Mouse (Mus musculus) spleen, adult 2 months (tissue): Measurements from ENCODE around the gene Dnajc15. TPM values are rescaled to one million over a fixed set of nuclear protein-coding genes. Genes with fewer than 3 reads are reported as not detected.

ENCODE experiments used
- DNase-seq, 2 experiments: peaks; one replicate each; pipeline versions ENCODE4 v3.0.0 to v3.0.0-alpha.2; 2012 to 2021; ENCODE audit warnings: low spot score in 2 of 2, low read depth in 1 of 2
- H3K27ac ChIP-seq: fragments of 200-500 bp; 2 replicates; pipeline ENCODE4 v1.5.1; 2012; ENCODE audit warnings: low read length, inconsistent platforms; ENCODE audit not compliant: insufficient read depth
- H3K27me3 ChIP-seq: fragments of 200-500 bp; 2 replicates; pipeline ENCODE4 v1.6.1; 2012; ENCODE audit warnings: mild to moderate bottlenecking, moderate library complexity, low read length, inconsistent platforms; ENCODE audit not compliant: control insufficient read depth, insufficient read depth
- H3K36me3 ChIP-seq: fragments of 200-500 bp; 2 replicates; pipeline ENCODE4 v1.6.1; 2012; ENCODE audit warnings: mild to moderate bottlenecking, low read length, inconsistent platforms; ENCODE audit not compliant: control insufficient read depth, insufficient read depth
- H3K4me1 ChIP-seq: fragments of 200-500 bp; 2 replicates; pipeline ENCODE4 v1.6.1; 2011; ENCODE audit warnings: inconsistent platforms; ENCODE audit not compliant: control insufficient read depth, insufficient read depth, insufficient read length
- H3K4me3 ChIP-seq: fragments of 200-500 bp; 2 replicates; pipeline ENCODE4 v1.5.1; 2011; ENCODE audit warnings: mild to moderate bottlenecking, inconsistent platforms; ENCODE audit not compliant: insufficient read depth, insufficient read length; ENCODE audit errors: extremely low read depth
- CTCF ChIP-seq: fragments of 200-500 bp; IDR thresholded peaks from 2 replicates; pipeline ENCODE4 v1.5.1; 2011; ENCODE audit warnings: mild to moderate bottlenecking, inconsistent platforms; ENCODE audit not compliant: insufficient read depth, insufficient read length, insufficient replicate concordance; ENCODE audit errors: extremely low read depth
- POLR2A ChIP-seq: fragments of 200-500 bp; IDR thresholded peaks from 2 replicates; pipeline ENCODE4 v1.6.1; 2011; ENCODE audit warnings: low read depth, low read length, inconsistent platforms
- WGBS: fragments of 180-500 bp; shearing (Covaris S2); methylation state at CpG from one replicate; pipeline ENCODE4 v1.1.7; 2018; 5-methylcytosine and 5-hydroxymethylcytosine counted together
- polyA plus RNA-seq: library from polyadenylated mRNA; depleted of rRNA; stranded (reverse); fragments of >200 nt; gene quantifications from 2 replicates; pipeline ENCODE4 v1.2.3, GENCODE M21; 2012

The Dnajc15 gene
- polyA plus RNA-seq, 1 experiment = 4.0 TPM

- 6% methylated on average over 15 of the region's 15 CpGs for WGBS
- Histone ChIP-seq H3K4me1 (peaks cover 12% of the 10 kb centered on the region), H3K27me3 (no peaks in the 10 kb centered on the region), H3K27ac (peak within 1 kb of the TSS; percentile 97), H3K36me3 (no peaks in the 10 kb centered on the region), H3K4me3 (peak within 1 kb of the TSS; percentile 97)
- peak; percentile 51 to 56 for DNase-seq
- no peak for TF ChIP-seq CTCF
- TF ChIP-seq POLR2A = peak; percentile 5; the same call in 1 of the 2 replicates
Observed at GRCm38 (mm10) chr14:77904171-77904762, 29.3 kb upstream of the Dnajc15 start, which contains the start of gene Epsti1. Gene Epsti1, plus strand, starts transcription at chr14:77904239.

- H3K4me1 ChIP-seq = peaks cover 10% of the 10 kb centered on the region
- TF ChIP-seq CTCF (no peak), POLR2A (no peak)
- WGBS = 93% methylated on average over 3 of the region's 3 CpGs
- H3K4me3 ChIP-seq = no peak overlapping the region
- DNase-seq = no peak
- no peaks in the 10 kb centered on the region for H3K27me3 ChIP-seq
- H3K36me3 ChIP-seq = no peaks in the 10 kb centered on the region
- no peak overlapping the region for H3K27ac ChIP-seq
Observed at GRCm38 (mm10) chr14:77902541-77902940, 27.6 kb upstream of the Dnajc15 start.

- no peaks in the 10 kb centered on the region for H3K27me3 ChIP-seq
- no peak overlapping the region for H3K27ac ChIP-seq
- no peak overlapping the region for H3K4me3 ChIP-seq
- no peak for TF ChIP-seq POLR2A
- TF ChIP-seq CTCF = no peak
- no peaks in the 10 kb centered on the region for H3K36me3 ChIP-seq
- H3K4me1 ChIP-seq = no peaks in the 10 kb centered on the region
- WGBS = 87% methylated on average over 3 of the region's 3 CpGs
- DNase-seq = no peak
Observed at GRCm38 (mm10) chr14:77895951-77896350, 21.0 kb upstream of the Dnajc15 start.

GRCm38 (mm10) chr14:77889911-77890310 lies 15.0 kb upstream of the Dnajc15 start:
- Histone ChIP-seq H3K4me1 (no peaks in the 10 kb centered on the region), H3K27ac (no peak overlapping the region), H3K4me3 (no peak overlapping the region), H3K36me3 (no peaks in the 10 kb centered on the region), H3K27me3 (no peaks in the 10 kb centered on the region)
- TF ChIP-seq POLR2A = no peak
- peak; percentile 17; the same call in 1 of the 2 replicates for TF ChIP-seq CTCF
- no peak for DNase-seq
- 89% methylated on average over 7 of the region's 7 CpGs for WGBS

GRCm38 (mm10) chr14:77886941-77887340 lies 12.0 kb upstream of the Dnajc15 start:
- TF ChIP-seq POLR2A (no peak), CTCF (no peak)
- DNase-seq = no peak
- WGBS = 79% methylated on average over 4 of the region's 4 CpGs
- Histone ChIP-seq H3K27me3 (no peaks in the 10 kb centered on the region), H3K36me3 (no peaks in the 10 kb centered on the region), H3K27ac (no peak overlapping the region), H3K4me3 (no peak overlapping the region), H3K4me1 (no peaks in the 10 kb centered on the region)

GRCm38 (mm10) chr14:77886376-77886775 lies 11.5 kb upstream of the Dnajc15 start:
- TF ChIP-seq CTCF = no peak
- TF ChIP-seq POLR2A = no peak
- Histone ChIP-seq H3K4me3 (no peak overlapping the region), H3K27ac (no peak overlapping the region), H3K4me1 (no peaks in the 10 kb centered on the region), H3K36me3 (no peaks in the 10 kb centered on the region), H3K27me3 (no peaks in the 10 kb centered on the region)
- no peak for DNase-seq
- WGBS = 77% methylated on average over 3 of the region's 3 CpGs

- Histone ChIP-seq H3K4me1 (no peaks in the 10 kb centered on the region; the same call in 1 of the 2 replicates), H3K4me3 (no peak overlapping the region), H3K36me3 (no peaks in the 10 kb centered on the region), H3K27me3 (no peaks in the 10 kb centered on the region), H3K27ac (no peak overlapping the region)
- no peak for TF ChIP-seq CTCF
- no peak for TF ChIP-seq POLR2A
- DNase-seq = no peak
- 85% methylated on average over 6 of the region's 6 CpGs for WGBS
Observed at GRCm38 (mm10) chr14:77882669-77883068, 7.7 kb upstream of the Dnajc15 start.
